10 mouse cellular contexts compared by ENCODE assay signal in the genomic region with DNA sequence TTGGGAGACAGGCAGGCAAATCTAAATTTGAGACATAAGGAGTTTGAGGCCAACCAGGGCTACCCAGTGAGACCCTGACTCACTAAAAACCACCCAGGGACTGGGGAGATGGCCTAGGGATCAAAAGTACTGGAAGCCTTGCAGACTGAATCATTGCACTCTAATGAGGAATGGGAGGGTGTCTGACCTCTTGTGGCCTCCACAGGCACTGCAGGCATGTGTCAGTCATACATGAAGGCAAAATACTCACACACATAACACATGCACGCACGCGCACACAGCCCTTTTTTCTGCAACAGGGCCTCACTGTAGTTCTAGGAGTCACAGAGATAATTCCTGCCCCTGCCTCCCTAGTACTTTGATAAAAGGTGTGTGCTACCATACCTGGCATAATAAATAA. TPM values are rescaled to one million over a fixed set of nuclear protein-coding genes. Genes with fewer than 3 reads are reported as not detected.
DNase-seq lines count a peak whose midpoint lies in the region; ATAC-seq and TF ChIP-seq lines count a peak whose summit lies in the region.
"Had no signal": no experiment of that assay in that cellular context is flagged by ENCODE, and none has a peak within 500 bp of the region (broad histone marks: within the 10 kb centered on the region; RNA-seq: fewer than 3 reads in every experiment).

No protein-coding gene starts in this region.

- no peaks in the 10 kb centered on the region for H3K9me3 ChIP-seq in hindbrain, postnatal 0 days (ENCODE audit: low read length)
- no peaks in the 10 kb centered on the region for H3K9me3 ChIP-seq in hindbrain, embryonic 16.5 days (ENCODE audit: control insufficient read depth, low read length)
- H3K9me3 ChIP-seq: limb, embryonic 12.5 days had no signal

- H3K4me3 ChIP-seq in hindbrain, postnatal 0 days (ENCODE audit: low read length): no peak overlapping the region
- H3K4me3 ChIP-seq in hindbrain, embryonic 16.5 days (ENCODE audit: low read length): no peak overlapping the region
- H3K4me3 ChIP-seq: limb, embryonic 12.5 days had no signal

- peak; percentile 79 for TF ChIP-seq CTCF in hindbrain, postnatal 0 days (IDR thresholded peaks at IDR 0.05; ENCODE audit: low read depth)

- 85% methylated on average over 3 of the region's 3 CpGs for WGBS in hindbrain, postnatal 0 days
- WGBS in hindbrain, embryonic 16.5 days: 64% methylated on average over 3 of the region's 3 CpGs

- no peak overlapping the region for H3K9ac ChIP-seq in hindbrain, postnatal 0 days (replicated peaks; ENCODE audit: low read length)
- no peak overlapping the region for H3K9ac ChIP-seq in hindbrain, embryonic 16.5 days (ENCODE audit: low read depth, low read length)
- H3K9ac ChIP-seq: limb, embryonic 12.5 days had no signal

- no peak overlapping the region for H3K4me2 ChIP-seq in hindbrain, postnatal 0 days (ENCODE audit: low read depth, low read length)
- no peak overlapping the region for H3K4me2 ChIP-seq in hindbrain, embryonic 16.5 days (ENCODE audit: low read length)
- H3K4me2 ChIP-seq: limb, embryonic 12.5 days had no signal

- ATAC-seq in hindbrain, postnatal 0 days: no peak
- no peak for ATAC-seq in hindbrain, embryonic 16.5 days

- peak; percentile 58 for DNase-seq in hindbrain, postnatal 0 days (ENCODE audit: low spot score)
- peak; percentile 66 for DNase-seq in 416B (ENCODE audit: low read depth)
- peak; percentile 70 for DNase-seq in ES-CJ7 (ENCODE audit: low read depth, low spot score)
- peak; percentile 55 for DNase-seq in embryo, embryonic 9.5 days (ENCODE audit: extremely low spot score)
- peak; percentile 64 for DNase-seq in lung, postnatal 36 days
- DNase-seq in thymus, postnatal 25 days: peak; percentile 60
- no peak for DNase-seq in ovary, postnatal 14 days (ENCODE audit: low spot score)

- no peaks in the 10 kb centered on the region for H3K27me3 ChIP-seq in hindbrain, postnatal 0 days (ENCODE audit: insufficient read depth, low read length)
- H3K27me3 ChIP-seq in hindbrain, embryonic 16.5 days (replicated peaks; ENCODE audit: control insufficient read depth, insufficient read depth, low read length): no peaks in the 10 kb centered on the region

- H3K4me1 ChIP-seq in hindbrain, postnatal 0 days (ENCODE audit: insufficient read depth, low read length): no peaks in the 10 kb centered on the region
- H3K4me1 ChIP-seq in hindbrain, embryonic 16.5 days (ENCODE audit: control insufficient read depth, insufficient read depth, low read depth, low read length): no peaks in the 10 kb centered on the region

- peaks cover 26% of the 10 kb centered on the region for H3K36me3 ChIP-seq in hindbrain, postnatal 0 days (ENCODE audit: insufficient read depth, low read length)
- peaks cover 16% of the 10 kb centered on the region for H3K36me3 ChIP-seq in hindbrain, embryonic 16.5 days (ENCODE audit: control insufficient read depth, insufficient read depth, low read length)

- H3K27ac ChIP-seq in hindbrain, postnatal 0 days: no peak overlapping the region
- no peak overlapping the region for H3K27ac ChIP-seq in hindbrain, embryonic 16.5 days (ENCODE audit: low read depth, low read length)
- H3K27ac ChIP-seq: limb, embryonic 12.5 days had no signal

RNA-seq across cellular contexts. Expression of gene Dnajc5g, which starts 24.7 kb away (rescaled TPM):
- total RNA-seq in hindbrain, postnatal 0 days (2014; rRNA removed): not detected in 2 replicates
- not detected in 2 replicates for polyA plus RNA-seq in hindbrain, postnatal 0 days (2015; fragmentation: Nextera tagmentation; extraction: Ambion mirVana)
- polyA plus RNA-seq in hindbrain, embryonic 16.5 days (2015; fragmentation: Nextera tagmentation; extraction: Ambion mirVana): not detected in 2 replicates
- polyA plus RNA-seq: embryonic facial prominence, embryonic 14.5 days; limb, embryonic 12.5 days had no signal

RNA-seq across cellular contexts. Expression of gene Slc30a3, which starts 26.7 kb away (rescaled TPM):
- total RNA-seq in hindbrain, postnatal 0 days (2014; rRNA removed): 40.2 and 47.5 TPM in 2 replicates
- 33.5 and 37.2 TPM in 2 replicates for polyA plus RNA-seq in hindbrain, postnatal 0 days (2015; fragmentation: Nextera tagmentation; extraction: Ambion mirVana)
- 44.3 and 52.7 TPM in 2 replicates for polyA plus RNA-seq in hindbrain, embryonic 16.5 days (2015; fragmentation: Nextera tagmentation; extraction: Ambion mirVana)

RNA-seq across cellular contexts. Expression of gene Cad, which starts 26.8 kb away (rescaled TPM):
- 56.2 and 58.8 TPM in 2 replicates for total RNA-seq in hindbrain, postnatal 0 days (2014; rRNA removed)
- polyA plus RNA-seq in hindbrain, postnatal 0 days (2015; fragmentation: Nextera tagmentation; extraction: Ambion mirVana): 8.1 and 9.1 TPM in 2 replicates
- 11.6 and 16.8 TPM in 2 replicates for polyA plus RNA-seq in hindbrain, embryonic 16.5 days (2015; fragmentation: Nextera tagmentation; extraction: Ambion mirVana)

RNA-seq across cellular contexts. Expression of gene Slc5a6, which starts 32.7 kb away (rescaled TPM):
- 40.9 and 46.7 TPM in 2 replicates for total RNA-seq in hindbrain, postnatal 0 days (2014; rRNA removed)
- 27.9 and 33.7 TPM in 2 replicates for polyA plus RNA-seq in hindbrain, postnatal 0 days (2015; fragmentation: Nextera tagmentation; extraction: Ambion mirVana)
- 30.1 and 31.6 TPM in 2 replicates for polyA plus RNA-seq in hindbrain, embryonic 16.5 days (2015; fragmentation: Nextera tagmentation; extraction: Ambion mirVana)

RNA-seq across cellular contexts. Expression of gene Atraid, which starts 33.3 kb away (rescaled TPM):
- 152 and 155 TPM in 2 replicates for total RNA-seq in hindbrain, postnatal 0 days (2014; rRNA removed)
- 240 and 242 TPM in 2 replicates for polyA plus RNA-seq in hindbrain, postnatal 0 days (2015; fragmentation: Nextera tagmentation; extraction: Ambion mirVana)
- 174 and 195 TPM in 2 replicates for polyA plus RNA-seq in hindbrain, embryonic 16.5 days (2015; fragmentation: Nextera tagmentation; extraction: Ambion mirVana)
